Mouse (Mus musculus) midbrain, embryonic 13.5 days (tissue): Measurements from ENCODE around the gene Zmat3. TPM values are rescaled to one million over a fixed set of nuclear protein-coding genes. Genes with fewer than 3 reads are reported as not detected.

Source experiments
- ATAC-seq: fragments of 200-750 bp; cut with Nextera tagmentation; 2 replicates; pipeline ENCODE4 v1.8.0; 2017; ENCODE audit warnings: mild to moderate bottlenecking, moderate TSS enrichment, moderate library complexity
- H3K27ac ChIP-seq: fragments of 300-500 bp; sonication (generic); 2 replicates; pipeline ENCODE4 v1.5.1; 2015; ENCODE audit warnings: inconsistent platforms, mild to moderate bottlenecking, moderate library complexity
- H3K27me3 ChIP-seq: fragments of 300-500 bp; sonication (generic); 2 replicates; pipeline ENCODE4 v1.6.1; 2015; ENCODE audit warnings: mild to moderate bottlenecking, inconsistent platforms
- H3K36me3 ChIP-seq: fragments of 300-500 bp; sonication (generic); 2 replicates; pipeline ENCODE4 v1.6.1; 2015; ENCODE audit warnings: mild to moderate bottlenecking, inconsistent platforms
- H3K4me1 ChIP-seq: fragments of 300-500 bp; sonication (generic); replicated peaks from 2 replicates; pipeline ENCODE4 v1.6.1; 2015; ENCODE audit warnings: inconsistent platforms
- H3K4me2 ChIP-seq: fragments of 300-500 bp; sonication (generic); replicated peaks from 2 replicates; pipeline ENCODE4 v1.6.1; 2015; ENCODE audit warnings: moderate library complexity, mild to moderate bottlenecking, inconsistent platforms
- H3K4me3 ChIP-seq: fragments of 300-500 bp; sonication (generic); replicated peaks from 2 replicates; pipeline ENCODE4 v1.5.1; 2015; ENCODE audit warnings: mild to moderate bottlenecking, inconsistent platforms
- H3K9ac ChIP-seq: fragments of 300-500 bp; sonication (generic); replicated peaks from 2 replicates; pipeline ENCODE4 v1.6.1; 2015; ENCODE audit warnings: mild to moderate bottlenecking, inconsistent platforms
- H3K9me3 ChIP-seq: fragments of 300-500 bp; sonication (generic); 2 replicates; pipeline ENCODE4 v1.6.1; 2016; ENCODE audit warnings: mild to moderate bottlenecking, inconsistent platforms
- WGBS: fragments of 180-500 bp; shearing (Covaris S2); methylation state at CpG from one replicate; pipeline ENCODE4 v1.1.7; 2015; 5-methylcytosine and 5-hydroxymethylcytosine counted together
- polyA plus RNA-seq: library from polyadenylated mRNA; unstranded; fragments of >200 nt; fragmentation: Nextera tagmentation; extraction: Ambion mirVana; gene quantifications from 2 replicates; pipeline ENCODE4 v1.2.1, GENCODE M21; 2015

Zmat3 gene
- 7.8 and 9.4 TPM in 2 replicates for polyA plus RNA-seq

DNA sequence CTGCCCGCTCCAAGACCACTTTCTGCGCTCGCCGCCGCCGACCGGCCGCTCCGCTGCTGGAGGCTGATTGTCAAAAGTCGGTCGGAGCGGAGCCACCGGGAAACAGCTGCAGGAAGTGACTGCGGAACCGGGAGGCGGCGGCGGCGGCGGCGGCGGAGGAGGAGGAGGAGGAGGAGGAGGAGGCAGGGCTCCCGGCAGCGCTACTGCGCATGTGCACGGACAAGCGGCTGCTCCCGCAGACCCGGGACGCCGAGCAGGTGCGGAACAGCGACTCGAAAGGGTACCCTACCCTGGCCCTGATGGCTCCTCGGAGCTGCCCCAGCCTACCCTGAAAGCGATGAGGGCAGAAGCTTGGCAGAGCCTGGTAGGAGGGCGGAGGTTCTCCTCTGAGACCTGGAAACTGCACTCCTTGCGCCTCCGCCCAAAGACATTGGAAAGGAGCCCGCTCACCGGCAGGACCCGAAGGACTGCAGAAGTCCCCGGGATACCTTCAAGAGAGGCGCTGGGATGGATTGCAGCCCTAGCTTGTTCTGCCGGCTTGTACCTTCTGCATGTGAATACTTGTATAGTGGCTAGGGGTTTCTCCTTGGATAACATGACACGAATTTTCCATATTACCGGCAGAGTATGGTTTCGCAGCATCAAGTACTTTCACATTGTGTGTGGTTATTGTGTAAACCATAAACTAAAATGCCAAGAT, at the start of gene Zmat3:
Zmat3 (minus strand) TSS at position 469 of the 700 bp plus-strand sequence.
- H3K27me3 ChIP-seq, result no peaks in the 10 kb centered on the region
- peak within 1 kb of the TSS; percentile 70 for H3K4me2 ChIP-seq
- peak within 1 kb of the TSS; percentile 88 for H3K4me3 ChIP-seq
- peak; percentile 87 for ATAC-seq
- H3K4me1 ChIP-seq, result peaks cover 30% of the 10 kb centered on the region
- H3K27ac ChIP-seq, result peak within 1 kb of the TSS; percentile 92
- H3K9ac ChIP-seq, result peak within 1 kb of the TSS; percentile 93
- H3K9me3 ChIP-seq, result no peaks in the 10 kb centered on the region
- WGBS, result 5% methylated on average over 27 of the region's 48 CpGs
- H3K36me3 ChIP-seq, result no peaks in the 10 kb centered on the region

DNA sequence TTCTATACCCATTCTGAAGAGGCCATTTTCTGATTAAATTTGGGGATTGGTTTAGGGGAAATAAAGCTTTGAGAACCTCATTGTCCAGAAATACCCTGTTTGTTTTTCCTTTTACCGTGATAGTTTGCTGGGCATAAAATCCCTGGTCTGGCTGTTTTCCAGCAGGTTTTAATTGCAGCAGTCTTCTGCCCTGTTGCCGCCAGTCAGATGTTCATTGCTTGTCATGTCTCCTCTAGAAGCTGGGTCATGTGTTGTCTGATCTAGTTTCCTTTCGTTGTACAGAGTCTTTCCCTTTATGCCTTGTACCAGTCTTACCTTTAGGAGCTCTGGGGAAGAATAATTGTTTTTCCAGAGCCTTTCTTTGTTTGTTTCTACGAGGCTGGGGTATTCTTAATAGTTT, 48.6 kb upstream of the Zmat3 start:
- no peak overlapping the region for H3K9ac ChIP-seq
- H3K4me2 ChIP-seq, result no peak overlapping the region
- no peaks in the 10 kb centered on the region for H3K9me3 ChIP-seq
- H3K4me3 ChIP-seq, result no peak overlapping the region
- no peak overlapping the region for H3K27ac ChIP-seq
- ATAC-seq, result no peak
- no peaks in the 10 kb centered on the region for H3K36me3 ChIP-seq
- H3K4me1 ChIP-seq, result peaks cover 24% of the 10 kb centered on the region
- H3K27me3 ChIP-seq, result no peaks in the 10 kb centered on the region
- WGBS, result 48% methylated on average over 4 of the region's 4 CpGs

DNA sequence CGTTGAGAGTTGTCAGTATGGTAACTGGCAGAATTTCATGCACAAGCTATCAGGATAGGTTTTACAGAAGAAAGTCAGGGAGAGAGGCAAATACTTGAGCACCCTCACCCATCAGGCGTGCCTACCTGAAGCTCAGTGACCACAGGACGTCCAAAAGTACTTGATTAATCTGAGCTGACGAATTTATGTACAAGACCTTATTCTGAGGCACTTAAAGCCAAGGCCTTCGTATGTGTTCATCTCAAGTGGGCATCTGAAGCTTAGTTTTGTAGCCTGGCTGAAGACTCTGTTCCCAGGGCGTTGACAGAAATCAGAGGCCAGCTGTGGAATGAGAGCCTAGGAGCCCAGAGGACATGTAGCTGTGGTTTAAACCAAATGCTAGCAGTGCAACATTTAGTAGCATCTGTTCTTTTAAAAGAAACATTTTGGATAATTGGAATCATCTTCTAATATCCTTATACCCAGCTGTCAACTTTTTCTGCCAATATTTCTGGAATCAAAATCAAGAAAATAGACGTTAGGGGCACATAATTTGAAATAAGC, 46.8 kb upstream of the Zmat3 start:
- Histone ChIP-seq H3K9me3 (no peaks in the 10 kb centered on the region), H3K4me2 (no peak overlapping the region), H3K4me1 (peaks cover 30% of the 10 kb centered on the region), H3K9ac (no peak overlapping the region), H3K4me3 (no peak overlapping the region), H3K36me3 (no peaks in the 10 kb centered on the region), H3K27ac (no peak overlapping the region), H3K27me3 (no peaks in the 10 kb centered on the region)
- ATAC-seq, result no peak
- 85% methylated on average over 7 of the region's 7 CpGs for WGBS

DNA sequence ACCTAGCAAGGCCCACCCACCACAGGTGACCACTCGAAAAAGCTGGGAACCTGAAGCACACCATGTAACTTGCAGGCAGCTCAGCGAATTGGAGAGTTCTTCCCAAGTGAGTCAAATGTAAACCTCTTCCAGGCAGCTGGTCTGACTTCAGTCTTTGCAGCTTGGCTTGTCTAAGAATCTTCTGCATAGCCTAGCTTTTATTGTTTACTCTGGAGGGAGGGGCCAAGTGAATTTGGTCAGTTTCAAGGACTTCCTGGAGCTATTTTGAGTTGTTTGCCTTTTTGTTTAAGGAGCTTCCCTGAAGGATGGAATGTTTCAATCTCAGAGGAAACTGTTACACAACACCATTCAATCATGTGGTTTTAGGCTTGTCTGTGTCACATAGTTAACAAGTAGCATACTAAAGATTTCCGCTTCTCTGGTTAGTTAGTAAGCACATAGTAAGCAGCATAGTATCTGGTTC, 43.0 kb upstream of the Zmat3 start:
- H3K36me3 ChIP-seq, result no peaks in the 10 kb centered on the region
- H3K4me2 ChIP-seq, result no peak overlapping the region
- no peak overlapping the region for H3K27ac ChIP-seq
- H3K27me3 ChIP-seq, result no peaks in the 10 kb centered on the region
- no peak overlapping the region for H3K9ac ChIP-seq
- ATAC-seq, result no peak
- H3K4me1 ChIP-seq, result peaks cover 18% of the 10 kb centered on the region; the same call in 1 of the 2 replicates
- no peaks in the 10 kb centered on the region for H3K9me3 ChIP-seq
- WGBS, result 92% methylated on average over 3 of the region's 3 CpGs
- H3K4me3 ChIP-seq, result no peak overlapping the region

DNA sequence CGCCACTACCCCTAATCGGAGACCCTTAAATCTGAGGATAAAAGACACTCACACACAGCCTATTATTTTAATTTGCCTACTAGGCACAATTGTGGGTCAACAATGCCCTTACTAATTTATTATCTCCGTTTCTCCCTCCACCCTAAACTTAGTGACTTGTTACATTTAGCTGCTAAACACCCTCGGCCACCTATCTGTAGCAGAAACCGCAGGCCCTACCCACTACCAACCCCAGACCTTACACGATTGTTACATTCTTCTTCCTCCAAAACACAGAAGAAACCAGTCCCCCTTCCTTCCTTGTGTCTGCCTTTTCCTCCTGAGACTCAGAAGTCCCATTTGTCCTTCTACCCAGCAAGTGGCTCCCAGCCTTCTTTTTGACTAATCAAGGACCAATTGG, 41.0 kb upstream of the Zmat3 start:
- no peak for ATAC-seq

DNA sequence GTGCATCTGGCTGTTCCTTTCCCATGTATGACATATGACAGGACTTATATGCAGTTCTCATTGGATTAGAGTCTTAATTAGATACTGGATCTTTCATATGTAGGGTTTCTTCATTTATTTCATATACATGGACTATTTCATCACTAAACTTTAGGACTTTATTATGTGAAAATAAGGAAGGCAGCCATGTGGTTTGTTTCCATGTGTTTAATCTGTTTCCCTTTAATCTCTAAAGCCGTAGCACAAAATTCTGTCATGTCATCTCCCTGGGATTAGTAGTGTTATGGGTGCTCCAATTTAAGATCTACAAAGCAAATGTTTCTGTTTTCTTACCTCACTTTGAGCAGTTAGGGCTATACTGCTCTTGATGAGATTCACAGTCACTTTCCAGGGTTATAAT, 39.9 kb upstream of the Zmat3 start:
- Histone ChIP-seq H3K9me3 (no peaks in the 10 kb centered on the region), H3K4me2 (no peak overlapping the region), H3K9ac (no peak overlapping the region), H3K27ac (no peak overlapping the region), H3K4me1 (peaks cover 31% of the 10 kb centered on the region), H3K4me3 (no peak overlapping the region), H3K36me3 (no peaks in the 10 kb centered on the region), H3K27me3 (no peaks in the 10 kb centered on the region)
- WGBS, result 88% methylated on average over 1 of the region's 1 CpGs
- no peak for ATAC-seq

More for the DNA sequence above, 41.0 kb upstream of the Zmat3 start:
- peaks cover 23% of the 10 kb centered on the region for H3K4me1 ChIP-seq
- H3K9me3 ChIP-seq, result no peaks in the 10 kb centered on the region
- no peak overlapping the region for H3K4me3 ChIP-seq
- H3K27me3 ChIP-seq, result no peaks in the 10 kb centered on the region
- H3K4me2 ChIP-seq, result no peak overlapping the region
- H3K9ac ChIP-seq, result no peak overlapping the region
- no peak overlapping the region for H3K27ac ChIP-seq
- WGBS, result 86% methylated on average over 6 of the region's 6 CpGs
- H3K36me3 ChIP-seq, result no peaks in the 10 kb centered on the region

DNA sequence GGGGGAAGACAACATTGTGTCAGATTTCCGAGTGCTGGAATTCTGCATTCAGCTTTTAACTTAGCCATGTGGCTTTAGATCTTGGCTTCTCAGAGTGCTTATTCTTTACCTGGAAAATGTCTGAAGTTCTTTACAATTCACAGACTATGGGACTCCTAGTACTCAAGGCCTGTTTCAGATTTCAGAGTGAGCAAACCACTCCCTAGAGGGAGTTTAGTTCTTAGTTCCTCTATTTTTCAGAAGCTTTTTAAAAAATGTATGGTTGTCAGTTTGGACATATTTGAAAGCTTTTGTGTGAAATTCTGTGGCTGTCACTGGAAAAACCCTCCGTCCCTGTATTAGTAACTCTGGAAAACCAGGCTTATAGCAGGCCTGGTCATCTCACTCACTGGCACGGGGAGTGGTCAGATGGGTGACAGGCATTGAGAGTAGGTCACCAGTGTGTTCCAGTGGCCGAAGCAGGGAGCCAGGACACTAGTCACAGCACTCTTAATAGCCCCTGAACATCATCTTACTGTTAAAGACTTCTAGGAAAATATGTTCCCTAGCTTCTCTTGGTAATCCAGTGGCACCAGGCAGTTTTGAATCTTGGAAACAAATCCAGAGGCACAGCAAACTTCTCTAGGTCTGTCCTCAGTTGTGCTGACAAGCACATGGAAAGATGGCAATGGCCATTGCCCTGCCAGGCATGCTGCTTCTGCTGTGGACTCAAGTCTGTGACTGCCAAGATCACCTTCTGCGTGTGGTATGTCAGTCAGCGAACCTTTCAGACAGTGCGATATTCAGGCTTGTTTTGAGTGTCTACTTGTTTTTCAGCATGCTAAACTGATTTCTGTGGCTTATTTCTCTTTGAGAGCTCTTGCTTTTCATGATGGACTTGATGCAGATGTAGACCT, 37.4 kb upstream of the Zmat3 start:
- 85% methylated on average over 7 of the region's 7 CpGs for WGBS
- Histone ChIP-seq H3K4me1 (peaks cover 48% of the 10 kb centered on the region), H3K9me3 (no peaks in the 10 kb centered on the region), H3K36me3 (no peaks in the 10 kb centered on the region), H3K4me2 (no peak overlapping the region), H3K9ac (no peak overlapping the region), H3K4me3 (no peak overlapping the region), H3K27me3 (no peaks in the 10 kb centered on the region), H3K27ac (no peak overlapping the region)
- no peak for ATAC-seq

DNA sequence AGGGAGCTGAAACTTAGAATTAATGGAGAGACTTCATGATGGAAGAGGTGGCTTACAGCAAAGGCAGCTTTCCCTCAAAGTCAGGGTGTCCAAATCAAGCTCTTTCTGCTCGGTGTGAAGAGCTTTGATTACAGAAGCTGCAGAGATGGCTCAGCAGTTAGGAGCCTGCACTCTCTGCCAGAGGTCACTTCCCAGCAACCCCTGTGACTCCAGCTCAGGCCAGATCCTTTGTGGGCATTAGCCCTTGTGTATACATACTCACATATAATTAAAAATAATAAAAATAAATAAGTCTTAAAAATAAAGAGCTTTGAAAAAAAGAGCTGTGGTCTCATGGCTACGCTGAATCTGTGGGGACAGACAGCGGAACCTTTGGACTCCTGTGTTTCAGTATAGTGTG, 35.8 kb upstream of the Zmat3 start:
- no peak overlapping the region for H3K9ac ChIP-seq
- H3K4me2 ChIP-seq, result no peak overlapping the region
- H3K4me3 ChIP-seq, result no peak overlapping the region
- H3K36me3 ChIP-seq, result no peaks in the 10 kb centered on the region
- H3K27ac ChIP-seq, result no peak overlapping the region
- no peak for ATAC-seq
- H3K9me3 ChIP-seq, result no peaks in the 10 kb centered on the region
- peaks cover 46% of the 10 kb centered on the region for H3K4me1 ChIP-seq
- H3K27me3 ChIP-seq, result no peaks in the 10 kb centered on the region
- 72% methylated on average over 3 of the region's 3 CpGs for WGBS

DNA sequence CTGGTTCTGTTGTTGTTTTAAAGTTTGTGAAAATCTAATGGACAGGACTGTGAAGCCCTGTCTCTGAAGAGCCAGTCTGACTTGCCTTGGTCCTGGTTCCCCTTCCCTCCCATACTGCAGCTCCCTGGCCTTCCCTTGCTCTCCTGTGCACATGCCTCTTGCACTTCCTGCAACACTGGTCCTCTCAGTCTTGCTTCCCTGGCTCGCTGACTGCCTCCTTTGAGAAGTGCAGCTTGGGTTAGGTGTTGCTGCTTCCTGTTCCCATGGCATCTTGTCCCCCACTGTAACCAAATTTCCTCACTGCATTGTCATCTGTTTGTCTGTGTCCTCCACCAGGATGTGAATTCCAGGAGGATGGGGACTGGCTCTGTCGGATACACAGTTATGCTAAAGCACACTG, 34.1 kb upstream of the Zmat3 start:
- H3K36me3 ChIP-seq, result no peaks in the 10 kb centered on the region
- no peak for ATAC-seq
- 0 out of 2 replicates have a peak overlapping the region, but pooled peaks have one; percentile 2 for H3K9ac ChIP-seq
- H3K4me3 ChIP-seq, result peak overlapping the region; percentile 91; the same call in 1 of the 2 replicates
- H3K4me2 ChIP-seq, result peak overlapping the region; percentile 31; the same call in 1 of the 2 replicates
- peaks cover 46% of the 10 kb centered on the region for H3K4me1 ChIP-seq
- no peaks in the 10 kb centered on the region for H3K27me3 ChIP-seq
- H3K9me3 ChIP-seq, result no peaks in the 10 kb centered on the region
- WGBS, result 63% methylated on average over 2 of the region's 2 CpGs
- no peak overlapping the region for H3K27ac ChIP-seq

DNA sequence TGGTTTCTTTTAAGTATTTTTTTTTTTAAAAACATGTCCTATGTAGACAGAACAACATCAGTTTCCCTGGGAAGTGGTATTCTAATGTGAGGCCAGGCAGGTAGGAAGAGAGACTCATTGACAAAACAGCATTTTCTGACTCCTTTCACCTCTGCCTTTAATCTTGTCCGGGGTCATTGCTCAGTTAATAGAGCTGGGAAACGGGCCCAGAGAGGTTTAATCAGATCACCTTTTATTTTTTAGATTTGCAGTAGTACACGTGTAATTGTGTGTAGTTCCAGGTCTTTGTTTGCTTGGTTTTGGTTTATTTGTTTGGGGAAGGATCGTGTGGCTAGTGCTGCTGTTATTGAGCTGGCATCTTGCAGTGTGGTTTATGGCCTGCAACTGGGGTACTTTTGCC, 33.6 kb upstream of the Zmat3 start:
- Histone ChIP-seq H3K4me2 (peak overlapping the region; percentile 31), H3K27ac (no peak overlapping the region), H3K36me3 (no peaks in the 10 kb centered on the region), H3K9me3 (no peaks in the 10 kb centered on the region), H3K4me3 (peak overlapping the region; percentile 91; the same call in 1 of the 2 replicates), H3K27me3 (no peaks in the 10 kb centered on the region), H3K9ac (0 out of 2 replicates have a peak overlapping the region, but pooled peaks have one; percentile 2), H3K4me1 (peaks cover 46% of the 10 kb centered on the region)
- WGBS, result 21% methylated on average over 4 of the region's 4 CpGs
- no peak for ATAC-seq

DNA sequence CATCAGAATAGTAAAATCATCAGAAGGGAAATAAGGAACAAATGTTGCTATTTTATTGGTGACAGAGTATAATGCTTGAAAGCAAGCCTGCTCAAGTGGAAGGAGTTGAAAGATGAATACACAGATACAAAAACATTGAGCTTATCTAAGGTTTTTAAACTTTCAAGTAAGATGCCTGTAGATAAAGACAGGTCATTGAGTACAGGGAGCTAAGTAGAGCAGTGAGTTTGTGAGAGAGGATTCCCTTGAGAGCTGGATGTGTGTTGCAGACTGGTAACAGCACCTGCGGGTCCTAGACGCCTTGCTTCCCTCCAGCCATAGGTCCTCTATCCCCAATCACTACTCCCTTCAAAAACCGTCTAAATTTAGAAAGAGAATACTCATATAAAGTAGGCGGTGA, 32.8 kb upstream of the Zmat3 start:
- Histone ChIP-seq H3K36me3 (no peaks in the 10 kb centered on the region), H3K9me3 (no peaks in the 10 kb centered on the region), H3K27me3 (no peaks in the 10 kb centered on the region), H3K27ac (no peak overlapping the region), H3K4me1 (peaks cover 45% of the 10 kb centered on the region), H3K4me3 (peak overlapping the region; percentile 91), H3K9ac (peak overlapping the region; percentile 47), H3K4me2 (peak overlapping the region; percentile 67)
- WGBS, result 6% methylated on average over 4 of the region's 4 CpGs
- ATAC-seq, result no peak

DNA sequence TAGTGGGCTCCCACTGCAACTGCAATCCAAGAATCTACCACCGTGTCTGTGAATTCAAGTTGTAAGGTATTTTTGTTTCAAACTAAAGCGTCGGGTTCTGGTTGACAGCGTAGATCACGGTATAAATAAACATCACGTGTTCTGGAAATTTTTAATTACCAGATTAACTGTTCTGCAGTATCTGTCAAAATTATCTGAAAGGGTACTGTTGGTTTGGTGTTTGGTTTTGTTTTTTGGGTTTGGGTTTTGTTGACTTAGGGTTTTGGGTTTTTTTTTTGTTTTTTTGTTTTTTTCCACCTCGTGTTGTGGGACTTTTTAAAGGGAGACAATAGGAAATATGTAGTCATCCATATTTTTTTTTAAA, 32.3 kb upstream of the Zmat3 start:
- ATAC-seq, result no peak
- under 1% methylated on average over 7 of the region's 7 CpGs for WGBS
- H3K9me3 ChIP-seq, result no peaks in the 10 kb centered on the region
- peak overlapping the region; percentile 91 for H3K4me3 ChIP-seq
- no peaks in the 10 kb centered on the region for H3K27me3 ChIP-seq
- peak overlapping the region; percentile 95 for H3K9ac ChIP-seq
- peaks cover 40% of the 10 kb centered on the region for H3K4me1 ChIP-seq
- no peaks in the 10 kb centered on the region for H3K36me3 ChIP-seq
- peak overlapping the region; percentile 67 for H3K4me2 ChIP-seq
- peak overlapping the region; percentile 96; the same call in 1 of the 2 replicates for H3K27ac ChIP-seq
